Mouse (Mus musculus) forebrain, embryonic 16.5 days (tissue): ENCODE data around the gene Nkx6-2. TPM values are rescaled to one million over a fixed set of nuclear protein-coding genes. Genes with fewer than 3 reads are reported as not detected.

ENCODE experiments used
- ATAC-seq: fragments of 200-750 bp; cut with Nextera tagmentation; 2 replicates; pipeline ENCODE4 v1.8.0; 2017; ENCODE audit warnings: mild to moderate bottlenecking, moderate library complexity
- H3K27ac ChIP-seq: fragments of 300-500 bp; sonication (generic); 2 replicates; pipeline ENCODE4 v1.5.1; 2014; ENCODE audit warnings: low read length, control low read depth
- H3K27me3 ChIP-seq: fragments of 300-500 bp; sonication (generic); replicated peaks from 2 replicates; pipeline ENCODE4 v1.6.1; 2014; ENCODE audit warnings: low read length; ENCODE audit not compliant: control insufficient read depth, insufficient read depth
- H3K36me3 ChIP-seq: fragments of 300-500 bp; sonication (generic); 2 replicates; pipeline ENCODE4 v1.6.1; 2014; ENCODE audit not compliant: control insufficient read depth, insufficient read depth
- H3K4me1 ChIP-seq: fragments of 300-500 bp; sonication (generic); replicated peaks from 2 replicates; pipeline ENCODE4 v1.6.1; 2014; ENCODE audit warnings: low read length; ENCODE audit not compliant: control insufficient read depth, insufficient read depth
- H3K4me2 ChIP-seq: fragments of 300-500 bp; sonication (generic); 2 replicates; pipeline ENCODE4 v1.6.1; 2014; ENCODE audit warnings: mild to moderate bottlenecking, low read length, control low read depth
- H3K4me3 ChIP-seq: fragments of 300-500 bp; sonication (generic); replicated peaks from 2 replicates; pipeline ENCODE4 v1.5.1; 2014; ENCODE audit warnings: mild to moderate bottlenecking, low read length, control low read depth
- H3K9ac ChIP-seq: fragments of 300-500 bp; sonication (generic); replicated peaks from 2 replicates; pipeline ENCODE4 v1.6.1; 2014; ENCODE audit warnings: low read depth, low read length, control low read depth
- H3K9me3 ChIP-seq: fragments of 300-500 bp; sonication (generic); 2 replicates; pipeline ENCODE4 v1.6.1; 2016; ENCODE audit warnings: low read length; ENCODE audit not compliant: control insufficient read depth
- WGBS: fragments of 180-500 bp; shearing (Covaris S2); extraction: QIAGEN DNeasy Blood & Tissue Kit; methylation state at CpG from one replicate; pipeline ENCODE4 v1.1.7; 2014; 5-methylcytosine and 5-hydroxymethylcytosine counted together
- polyA plus RNA-seq: library from polyadenylated mRNA; unstranded; fragments of >200 nt; fragmentation: Nextera tagmentation; extraction: Ambion mirVana; gene quantifications from 2 replicates; pipeline ENCODE4 v1.2.1, GENCODE M21; 2015

Nkx6-2 gene
- polyA plus RNA-seq, 1 experiment from 2014 or later: 1.4 TPM

GRCm38 (mm10) chr7:139556331-139556730 lies 26.3 kb downstream of the Nkx6-2 start:
- no peak overlapping the region for H3K27ac ChIP-seq
- H3K4me1 ChIP-seq: 0 out of 2 replicates have a peak, but pooled peaks cover 5% of the 10 kb centered on the region
- ATAC-seq: no peak
- H3K36me3 ChIP-seq: no peaks in the 10 kb centered on the region
- WGBS: 13% methylated on average over 5 of the region's 5 CpGs
- no peak overlapping the region for H3K4me2 ChIP-seq
- H3K9ac ChIP-seq: no peak overlapping the region
- H3K4me3 ChIP-seq: no peak overlapping the region
- no peaks in the 10 kb centered on the region for H3K9me3 ChIP-seq
- 0 out of 2 replicates have a peak, but pooled peaks cover 5% of the 10 kb centered on the region for H3K27me3 ChIP-seq

GRCm38 (mm10) chr7:139551519-139551918 lies 31.1 kb downstream of the Nkx6-2 start:
- 39% methylated on average over 2 of the region's 2 CpGs for WGBS
- no peak overlapping the region for H3K27ac ChIP-seq
- H3K27me3 ChIP-seq: peaks cover 22% of the 10 kb centered on the region
- H3K4me1 ChIP-seq: 0 out of 2 replicates have a peak, but pooled peaks cover 2% of the 10 kb centered on the region
- H3K9me3 ChIP-seq: no peaks in the 10 kb centered on the region
- H3K4me3 ChIP-seq: no peak overlapping the region
- no peaks in the 10 kb centered on the region for H3K36me3 ChIP-seq
- no peak overlapping the region for H3K9ac ChIP-seq
- ATAC-seq: no peak
- H3K4me2 ChIP-seq: no peak overlapping the region

- Histone ChIP-seq H3K4me1 (peaks cover 10% of the 10 kb centered on the region), H3K27ac (no peak overlapping the region), H3K4me3 (no peak overlapping the region), H3K9ac (no peak overlapping the region), H3K4me2 (no peak overlapping the region), H3K36me3 (no peaks in the 10 kb centered on the region), H3K27me3 (peaks cover 25% of the 10 kb centered on the region), H3K9me3 (no peaks in the 10 kb centered on the region)
- 76% methylated on average over 3 of the region's 3 CpGs for WGBS
- ATAC-seq: no peak
Measured at GRCm38 (mm10) chr7:139550086-139550783, 32.4 kb downstream of the Nkx6-2 start.

- Histone ChIP-seq H3K9ac (no peak overlapping the region), H3K27me3 (peaks cover 25% of the 10 kb centered on the region), H3K4me2 (no peak overlapping the region), H3K36me3 (no peaks in the 10 kb centered on the region), H3K4me3 (no peak overlapping the region), H3K9me3 (no peaks in the 10 kb centered on the region), H3K4me1 (peaks cover 22% of the 10 kb centered on the region), H3K27ac (no peak overlapping the region)
- 90% methylated on average over 2 of the region's 2 CpGs for WGBS
- no peak for ATAC-seq
Measured at GRCm38 (mm10) chr7:139547325-139547724, 35.3 kb downstream of the Nkx6-2 start.

- Histone ChIP-seq H3K27me3 (peaks cover 22% of the 10 kb centered on the region), H3K27ac (peak overlapping the region; percentile 24), H3K9ac (no peak overlapping the region), H3K36me3 (no peaks in the 10 kb centered on the region), H3K9me3 (no peaks in the 10 kb centered on the region), H3K4me2 (peak overlapping the region; percentile 25), H3K4me1 (peaks cover 22% of the 10 kb centered on the region), H3K4me3 (no peak overlapping the region)
- peak; percentile 98 for ATAC-seq
- 8% methylated on average over 12 of the region's 12 CpGs for whole genome bisulfite sequencing
Measured at GRCm38 (mm10) chr7:139544706-139545625, 37.6 kb downstream of the Nkx6-2 start.

- Histone ChIP-seq H3K36me3 (no peaks in the 10 kb centered on the region), H3K4me1 (peaks cover 22% of the 10 kb centered on the region), H3K4me3 (no peak overlapping the region), H3K9ac (no peak overlapping the region), H3K4me2 (no peak overlapping the region), H3K27ac (no peak overlapping the region), H3K27me3 (peaks cover 9% of the 10 kb centered on the region), H3K9me3 (no peaks in the 10 kb centered on the region)
- ATAC-seq: no peak
- WGBS: 87% methylated on average over 6 of the region's 6 CpGs
Measured at GRCm38 (mm10) chr7:139541422-139541821, 41.2 kb downstream of the Nkx6-2 start.

- no peak for ATAC-seq
- peaks cover 4% of the 10 kb centered on the region for H3K27me3 ChIP-seq
- 93% methylated on average over 1 of the region's 1 CpGs for WGBS
- no peak overlapping the region for H3K9ac ChIP-seq
- peaks cover 15% of the 10 kb centered on the region for H3K4me1 ChIP-seq
- H3K36me3 ChIP-seq: no peaks in the 10 kb centered on the region
- H3K4me2 ChIP-seq: no peak overlapping the region
- H3K4me3 ChIP-seq: no peak overlapping the region
- H3K9me3 ChIP-seq: no peaks in the 10 kb centered on the region
- no peak overlapping the region for H3K27ac ChIP-seq
Measured at GRCm38 (mm10) chr7:139540601-139541000, 42.0 kb downstream of the Nkx6-2 start.

- Histone ChIP-seq H3K9ac (no peak overlapping the region), H3K36me3 (no peaks in the 10 kb centered on the region), H3K9me3 (no peaks in the 10 kb centered on the region), H3K27ac (no peak overlapping the region), H3K27me3 (peaks cover 12% of the 10 kb centered on the region), H3K4me2 (no peak overlapping the region), H3K4me1 (no peaks in the 10 kb centered on the region), H3K4me3 (no peak overlapping the region)
- 66% methylated on average over 2 of the region's 2 CpGs for WGBS
- ATAC-seq: peak; percentile 26; the same call in 1 of the 2 replicates
Measured at GRCm38 (mm10) chr7:139538541-139538940, 44.1 kb downstream of the Nkx6-2 start.

- Histone ChIP-seq H3K36me3 (no peaks in the 10 kb centered on the region), H3K27me3 (peaks cover 16% of the 10 kb centered on the region), H3K9ac (no peak overlapping the region), H3K4me3 (no peak overlapping the region), H3K9me3 (no peaks in the 10 kb centered on the region), H3K27ac (no peak overlapping the region), H3K4me1 (no peaks in the 10 kb centered on the region), H3K4me2 (no peak overlapping the region)
- 94% methylated on average over 9 of the region's 9 CpGs for WGBS
- ATAC-seq: no peak
Measured at GRCm38 (mm10) chr7:139537831-139538230, 44.8 kb downstream of the Nkx6-2 start.
